Mouse (Mus musculus) heart, postnatal 14 days (tissue): ENCODE results near the gene Pwwp2b. TPM values are rescaled to one million over a fixed set of nuclear protein-coding genes. Genes with fewer than 3 reads are reported as not detected.

Experiments used
- DNase-seq, 2 experiments: peaks; one replicate each; pipeline ENCODE4 v3.0.0; 2021 to 2022
- intact Hi-C: fragments of 180-260 bp; cut with DNase I; formaldehyde crosslinking; loops from one replicate; pipeline ENCODE4 v1.15.1; 2025
- total RNA-seq, 2 experiments: library from RNA; stranded (reverse); gene quantifications; 2 replicates each; pipeline ENCODE4 v1.2.3; 2021

The Pwwp2b gene
- total RNA-seq, 2 experiments from 2014 or later, result 8.7 to 9.8 TPM

DNA sequence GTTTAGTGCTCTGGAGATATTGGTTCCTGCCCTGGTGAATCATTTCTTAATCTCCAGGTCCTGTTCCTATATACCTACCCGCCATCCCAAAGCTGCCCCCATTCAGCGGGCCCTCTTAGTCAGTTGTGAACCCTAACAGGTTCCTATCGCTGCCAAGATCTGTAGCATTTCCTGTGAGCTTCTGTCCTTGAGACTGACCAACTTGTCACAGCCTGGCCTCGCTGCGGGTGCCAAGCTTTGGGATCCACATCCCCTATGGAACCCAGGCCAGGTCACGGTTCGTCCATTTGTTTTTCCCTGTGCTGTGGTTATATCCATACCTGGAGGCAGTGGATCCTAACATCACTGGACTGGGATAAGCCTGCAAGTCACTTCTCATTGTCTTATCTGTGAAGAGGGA lies 4.3 kb downstream of the Pwwp2b start:
- intact Hi-C loops, result no loop called here
- DNase-seq, result no peak

DNA sequence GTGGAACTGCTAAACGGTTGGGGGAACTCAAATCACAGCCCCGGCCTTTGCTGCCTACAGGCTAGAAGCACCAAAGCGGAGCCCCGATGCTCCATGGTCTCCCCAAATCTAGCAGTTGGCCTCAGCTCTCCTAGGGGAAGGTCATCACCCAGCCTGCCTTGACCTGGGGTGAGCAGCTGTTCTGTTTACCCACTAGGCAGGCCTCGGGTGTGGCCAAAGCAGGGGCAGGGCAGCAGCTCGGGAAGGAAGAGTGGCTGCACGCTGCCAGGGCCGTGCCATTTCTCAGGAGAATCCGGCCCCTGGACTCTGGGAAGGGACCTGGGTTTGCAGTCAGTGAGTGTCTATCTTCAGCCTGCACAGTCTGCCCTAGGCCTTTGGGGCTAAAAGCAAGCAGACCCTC lies 4.7 kb downstream of the Pwwp2b start:
- intact Hi-C loops, result no loop called here
- DNase-seq, result no peak

DNA sequence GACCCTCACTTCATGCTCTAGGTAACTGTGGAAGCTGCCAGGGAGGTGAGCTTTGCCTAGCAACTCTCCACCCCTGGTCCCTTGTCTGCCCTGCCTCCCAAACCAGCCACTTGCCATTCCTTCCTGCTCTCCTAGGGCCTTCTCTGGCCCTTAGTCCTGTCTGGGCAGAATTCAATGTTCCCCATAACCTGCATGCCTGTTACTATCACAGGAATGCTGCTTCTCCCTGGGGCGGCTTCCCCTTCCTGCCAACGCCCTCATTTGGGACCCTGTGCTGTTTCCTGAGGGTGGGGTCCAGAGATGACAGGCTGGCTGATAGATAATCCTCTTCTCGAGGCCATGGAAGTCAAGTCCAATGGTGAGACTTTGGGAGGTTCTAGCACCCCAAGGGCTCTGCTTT lies 5.2 kb downstream of the Pwwp2b start:
- DNase-seq, result no peak
- intact Hi-C loops, result no loop called here

DNA sequence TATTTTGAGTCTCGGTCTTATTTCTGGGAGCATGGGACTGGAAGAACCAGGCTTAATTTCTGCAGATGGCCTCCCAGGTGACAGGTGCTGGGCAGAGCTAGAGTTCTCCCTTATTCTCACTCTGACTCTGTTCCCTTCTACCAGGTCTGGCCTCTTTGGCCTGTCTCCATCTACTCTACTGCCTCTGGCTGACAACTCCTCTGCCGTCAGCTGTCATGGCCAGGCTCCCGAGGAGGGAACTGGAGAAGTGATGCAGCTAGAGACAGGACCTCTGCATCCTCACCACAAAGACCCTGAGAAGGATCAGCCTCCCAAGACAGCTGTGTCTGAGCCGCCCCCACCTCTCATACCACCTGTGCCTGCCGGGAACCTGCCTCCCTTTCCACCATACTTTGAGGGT lies 6.3 kb downstream of the Pwwp2b start:
- intact Hi-C loops, result no loop called here

DNA sequence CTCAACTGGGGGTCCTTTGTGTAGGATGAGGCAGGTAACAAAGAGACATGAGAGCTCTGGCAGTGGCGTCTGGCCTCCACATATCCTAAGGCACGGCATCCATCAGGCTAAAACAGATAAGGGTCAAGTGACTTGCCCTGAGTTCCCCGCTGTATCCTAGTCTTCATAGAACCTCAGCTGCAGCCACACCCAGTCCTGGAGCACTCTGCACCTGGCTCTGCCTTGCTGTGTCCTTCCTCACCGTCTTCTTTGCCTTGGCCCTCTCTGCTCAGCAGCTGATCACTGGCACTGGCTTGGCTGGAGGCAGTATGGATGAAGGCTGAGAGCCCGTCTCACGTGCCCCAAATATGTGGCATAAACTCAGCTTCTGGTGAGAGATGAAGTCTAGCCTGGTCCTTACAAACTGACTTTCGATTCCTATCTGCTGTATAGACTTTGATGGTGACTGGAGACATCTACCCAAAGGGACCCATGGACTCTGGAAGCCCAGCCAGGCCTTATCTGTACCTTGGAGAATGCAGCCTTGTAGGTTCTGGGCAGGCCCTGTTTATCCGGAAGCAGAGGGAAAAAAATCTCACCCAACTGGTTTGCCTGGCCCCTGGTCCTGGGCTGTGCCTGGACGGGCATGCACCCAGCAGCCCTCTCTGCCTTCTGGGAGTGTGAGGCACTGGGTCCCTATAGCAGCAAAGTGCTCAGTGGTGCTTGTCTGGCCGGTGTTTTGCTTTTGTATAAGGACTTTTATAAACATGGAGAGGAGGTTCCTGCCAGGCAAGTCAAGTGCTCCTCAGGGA lies 9.7 kb downstream of the Pwwp2b start:
- no peak for DNase-seq
- intact Hi-C loops, result no loop called here

More for the DNA sequence above, 6.3 kb downstream of the Pwwp2b start:
- no peak for DNase-seq

DNA sequence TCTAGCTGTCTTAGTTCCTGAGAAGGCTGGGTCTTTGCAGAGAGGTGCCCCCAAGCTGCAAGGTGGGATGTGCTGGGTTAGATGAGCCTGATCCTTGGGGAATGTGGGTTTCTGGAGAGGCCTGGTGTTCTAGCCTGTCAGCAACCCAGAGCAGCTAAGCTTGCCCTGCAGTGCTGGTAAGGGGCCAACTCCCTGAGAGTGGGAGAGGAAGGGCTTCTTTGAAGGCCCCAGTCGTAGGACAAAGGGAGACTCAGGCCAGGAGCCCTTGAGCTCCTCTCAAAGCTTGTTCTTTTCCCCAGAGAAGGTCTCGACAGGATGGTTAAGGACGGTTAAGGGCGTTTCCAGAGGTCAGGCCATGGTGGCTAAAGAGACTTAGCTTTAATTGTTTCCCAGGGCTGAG lies 16.1 kb downstream of the Pwwp2b start:
- intact Hi-C loops, result no loop called here
- DNase-seq, result peak; percentile 49 to 61

DNA sequence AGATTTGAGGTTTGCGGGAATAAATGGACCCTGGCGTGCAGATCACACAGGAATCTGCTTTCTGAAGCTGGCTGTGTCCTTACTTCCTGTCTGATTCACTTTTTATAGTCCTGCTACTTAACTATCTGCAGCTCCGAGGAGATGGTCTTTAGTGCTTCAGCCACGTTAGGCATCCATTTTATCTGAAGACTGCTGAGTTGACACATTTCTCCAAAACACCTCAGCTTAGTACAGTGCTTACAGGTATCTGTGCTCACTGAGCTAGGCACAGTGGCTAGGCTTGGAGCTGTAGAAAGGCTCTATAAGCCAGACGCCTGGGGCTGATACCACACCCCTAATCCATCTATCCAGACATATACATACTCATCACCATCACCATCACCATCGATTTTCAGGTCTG lies 17.4 kb downstream of the Pwwp2b start:
- intact Hi-C loops, result no loop called here
- no peak for DNase-seq

- intact Hi-C loops, result no loop called here
- peak in 1 of 2 experiments; percentile 34 for DNase-seq
These were observed 18.1 kb downstream of the Pwwp2b start for GRCm38 (mm10) chr7:139266431-139266830.

- DNase-seq, result no peak
- intact Hi-C loops, result no loop called here
These were observed 18.9 kb downstream of the Pwwp2b start for GRCm38 (mm10) chr7:139266886-139267870.

DNA sequence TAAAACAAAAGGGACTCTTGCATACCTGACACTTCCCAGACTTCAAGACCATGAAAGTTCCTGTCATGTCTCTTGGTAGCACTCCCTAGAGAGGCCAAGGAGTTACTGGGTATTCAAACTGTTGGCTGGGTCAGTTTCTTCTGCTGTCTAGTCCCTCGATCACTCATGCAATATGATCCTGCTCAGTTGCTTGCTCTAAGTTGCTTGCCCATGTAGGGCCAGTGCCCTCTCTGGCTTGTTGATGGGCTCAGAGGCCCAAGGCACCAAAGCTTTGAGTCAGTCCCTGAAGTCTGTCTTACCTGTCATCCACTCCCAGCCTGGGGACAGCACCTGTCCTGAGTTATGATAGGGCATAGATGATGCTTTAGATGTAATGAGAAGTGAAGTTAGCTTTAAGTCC lies 22.5 kb downstream of the Pwwp2b start:
- intact Hi-C loops, result no loop called here
- no peak for DNase-seq

DNA sequence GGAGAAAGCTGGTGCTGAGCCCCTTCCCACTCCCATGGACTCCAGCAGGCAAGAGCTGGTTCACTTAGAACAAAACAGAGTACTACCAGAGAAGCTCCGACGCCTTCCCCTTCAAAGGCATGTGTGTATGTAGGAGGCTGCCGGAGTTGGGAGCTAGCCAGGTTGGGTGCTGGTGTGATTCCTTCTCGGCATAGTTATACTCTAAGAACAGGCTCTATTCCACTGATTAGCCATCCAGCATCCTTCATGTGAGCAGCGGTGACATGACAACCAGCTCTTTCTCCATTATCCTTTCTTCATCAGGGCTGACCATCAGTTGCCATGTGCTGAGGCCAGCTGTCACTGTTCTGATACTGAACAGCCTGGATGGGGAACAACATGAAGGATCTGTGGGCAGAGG lies 23.6 kb downstream of the Pwwp2b start:
- DNase-seq, result no peak
- intact Hi-C loops, result no loop called here

DNA sequence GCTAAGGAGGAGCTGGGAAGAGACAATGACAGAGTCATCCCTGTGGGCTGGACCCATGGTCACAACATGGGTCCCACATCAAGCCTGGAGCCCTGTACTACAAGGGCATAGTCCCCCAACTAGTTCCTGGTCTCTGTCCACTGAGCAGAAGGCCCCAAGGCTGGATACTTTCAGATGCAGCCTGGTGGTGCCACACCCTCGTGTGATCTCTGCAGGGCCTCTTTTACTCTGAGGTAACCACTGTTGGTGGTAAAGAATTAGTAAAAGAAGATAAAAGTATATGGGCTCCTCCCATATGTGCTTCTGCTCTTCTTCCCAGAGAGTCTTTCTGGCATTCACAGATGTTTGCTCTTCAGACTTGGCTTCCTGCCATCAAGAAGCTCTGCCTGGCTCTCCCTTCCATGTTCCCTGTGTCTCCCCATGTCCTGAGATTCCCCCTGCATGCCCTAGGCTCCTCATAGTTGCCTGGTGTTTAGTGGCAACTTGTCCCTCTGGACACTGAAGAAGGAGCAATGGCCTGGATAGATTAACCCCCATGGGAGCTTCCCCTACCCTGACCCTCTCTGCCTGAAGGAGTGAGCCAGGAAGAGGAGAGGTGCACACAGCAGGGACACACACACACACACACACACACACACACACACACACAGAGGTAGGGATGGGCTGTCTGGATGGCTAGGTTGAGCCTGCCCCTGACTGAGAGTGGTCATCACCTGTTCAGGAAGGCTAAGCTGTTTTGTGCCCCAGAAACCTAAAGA lies 24.5 kb downstream of the Pwwp2b start:
- peak; percentile 23 to 39 for DNase-seq
- intact Hi-C loops, result no loop called here

GRCm38 (mm10) chr7:139273397-139273719 lies 25.1 kb downstream of the Pwwp2b start:
- intact Hi-C loops, result no loop called here

DNA sequence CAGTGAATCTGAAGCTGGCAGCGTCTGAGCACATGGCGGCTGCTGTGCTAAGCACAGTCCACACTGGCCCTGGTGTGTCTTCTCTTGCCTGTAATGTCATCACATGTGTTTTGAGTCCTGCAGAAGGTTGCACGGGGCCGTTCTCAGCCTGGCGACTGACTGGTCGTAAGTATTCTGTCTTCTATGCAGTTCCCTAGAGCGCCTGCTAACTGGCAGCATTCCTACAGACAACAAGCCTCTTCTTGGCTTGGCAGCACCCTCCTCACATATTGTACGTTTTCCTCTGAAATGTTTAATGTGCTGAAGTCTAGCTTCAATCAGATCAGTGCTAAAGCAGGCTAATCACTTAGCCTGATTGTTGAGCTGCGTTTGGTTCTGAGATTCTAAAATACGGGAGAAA lies 27.3 kb downstream of the Pwwp2b start:
- intact Hi-C loops, result no loop called here
- no peak for DNase-seq

More at GRCm38 (mm10) chr7:139273397-139273719, 25.1 kb downstream of the Pwwp2b start:
- peak; percentile 60 to 71 for DNase-seq

DNA sequence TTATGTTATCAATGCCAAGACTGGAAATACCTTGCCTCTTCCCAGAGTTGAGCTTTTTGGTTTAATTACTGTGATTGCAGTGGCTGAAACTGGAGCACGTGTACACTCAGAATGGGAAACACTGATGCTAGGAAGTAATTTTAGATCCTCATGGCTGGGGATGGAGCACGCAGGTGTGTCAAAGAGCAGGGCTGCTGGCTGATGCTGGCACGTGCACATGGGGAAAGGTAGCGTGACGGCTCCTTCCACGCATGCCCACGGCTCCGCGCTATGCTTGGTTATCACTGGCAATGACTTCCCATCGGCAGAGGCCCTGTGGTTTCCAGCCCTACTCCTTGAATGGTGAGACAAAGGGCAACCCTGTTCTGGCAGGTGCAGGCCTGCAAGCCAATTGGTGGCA lies 27.9 kb downstream of the Pwwp2b start:
- intact Hi-C loops, result no loop called here
- no peak for DNase-seq

DNA sequence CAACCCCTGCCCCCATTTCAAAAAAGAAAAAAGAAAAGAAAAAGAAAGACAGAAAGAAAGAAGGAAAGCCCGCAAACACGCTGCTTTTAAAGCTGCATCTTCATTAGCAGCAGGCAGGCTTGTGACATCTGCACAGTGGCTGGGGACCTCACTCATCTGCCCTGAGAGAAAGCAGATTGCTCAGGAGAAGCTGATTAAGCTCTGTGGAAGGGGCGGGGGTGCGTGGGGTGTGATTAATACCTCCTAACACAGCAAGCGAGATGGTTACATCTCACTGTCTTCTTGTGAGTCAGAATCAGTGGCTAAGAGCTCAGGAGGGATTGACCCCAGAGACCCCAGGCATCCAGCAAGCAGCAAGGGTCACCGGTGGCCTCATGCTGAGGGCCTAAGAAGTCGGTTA lies 29.3 kb downstream of the Pwwp2b start:
- intact Hi-C loops, result no loop called here
- DNase-seq, result no peak

- intact Hi-C loops, result no loop called here
- no peak for DNase-seq
These were observed 31.3 kb downstream of the Pwwp2b start for GRCm38 (mm10) chr7:139279571-139279970.

DNA sequence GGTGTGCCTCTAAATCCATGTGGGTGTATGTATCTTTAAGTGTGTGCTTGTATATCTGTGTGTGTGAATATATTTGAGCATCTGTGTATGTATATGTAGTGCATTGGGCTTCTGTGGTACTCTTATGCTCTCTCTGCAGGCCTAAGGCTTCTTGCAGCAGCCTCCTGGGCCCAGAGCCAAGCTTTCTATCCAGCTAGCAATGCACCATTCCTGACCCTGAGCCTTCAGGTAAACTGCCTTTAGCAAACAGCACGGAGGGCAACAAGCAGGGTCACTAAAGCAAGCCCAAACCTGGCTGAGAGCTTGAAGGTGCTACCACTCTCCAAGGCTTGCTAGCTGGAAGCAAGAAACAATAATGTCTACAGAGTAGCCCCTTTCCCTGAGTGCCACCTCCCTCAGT lies 31.8 kb downstream of the Pwwp2b start:
- intact Hi-C loops, result no loop called here
- no peak for DNase-seq

GRCm38 (mm10) chr7:139281195-139281594 lies 32.9 kb downstream of the Pwwp2b start:
- DNase-seq, result peak in 1 of 2 experiments; percentile 41
- intact Hi-C loops, result no loop called here

- no peak for DNase-seq
- intact Hi-C loops, result no loop called here
These were observed 33.8 kb downstream of the Pwwp2b start for GRCm38 (mm10) chr7:139282037-139282436.
